Mouse (Mus musculus): Measurements from ENCODE around the gene Glrx.
"Not testable (repeated sequence)": the region's sequence is repeated elsewhere in the genome, so short reads cannot be mapped to it uniquely, and the experiment has no call there.

Gene Glrx

GRCm38 (mm10) chr13:75839719-75840481 lies at the start of gene Glrx:
Glrx (plus strand) TSS chr13:75839868.
- DNase-seq: peak; percentile 79

- DNase-seq: no peak
These were observed 49.0 kb upstream of the Glrx start for GRCm38 (mm10) chr13:75790550-75791205.

GRCm38 (mm10) chr13:75793863-75794629 lies 45.6 kb upstream of the Glrx start:
- DNase-seq: no peak

- DNase-seq: peak; percentile 92
These were observed 42.1 kb upstream of the Glrx start for GRCm38 (mm10) chr13:75797369-75798141.

- peak; percentile 17 for DNase-seq
These were observed 41.0 kb upstream of the Glrx start for GRCm38 (mm10) chr13:75798413-75799302.

GRCm38 (mm10) chr13:75799421-75799820 lies 40.2 kb upstream of the Glrx start:
- no peak for DNase-seq

GRCm38 (mm10) chr13:75807969-75808368 lies 31.7 kb upstream of the Glrx start:
- no peak for DNase-seq

GRCm38 (mm10) chr13:75809957-75810356 lies 29.7 kb upstream of the Glrx start:
- no peak for DNase-seq

GRCm38 (mm10) chr13:75817183-75817582 lies 22.5 kb upstream of the Glrx start:
- no peak for DNase-seq

GRCm38 (mm10) chr13:75818486-75818885 lies 21.2 kb upstream of the Glrx start:
- no peak for DNase-seq

- DNase-seq: no peak
These were observed 20.5 kb upstream of the Glrx start for GRCm38 (mm10) chr13:75818945-75819706.

GRCm38 (mm10) chr13:75819898-75820297 lies 19.8 kb upstream of the Glrx start:
- no peak for DNase-seq

GRCm38 (mm10) chr13:75822366-75822765 lies 17.3 kb upstream of the Glrx start:
- not testable (repeated sequence) for DNase-seq

GRCm38 (mm10) chr13:75823201-75823600 lies 16.5 kb upstream of the Glrx start:
- no peak for DNase-seq

GRCm38 (mm10) chr13:75824611-75825319 lies 14.9 kb upstream of the Glrx start:
- DNase-seq: no peak

GRCm38 (mm10) chr13:75825388-75825787 lies 14.3 kb upstream of the Glrx start:
- no peak for DNase-seq

- DNase-seq: no peak
These were observed 9.0 kb upstream of the Glrx start for GRCm38 (mm10) chr13:75830708-75831107.

- DNase-seq: no peak
These were observed 8.0 kb upstream of the Glrx start for GRCm38 (mm10) chr13:75831710-75832109.

- DNase-seq: no peak
These were observed 7.0 kb upstream of the Glrx start for GRCm38 (mm10) chr13:75832697-75833096.

- peak; percentile 64 for DNase-seq
These were observed 6.2 kb upstream of the Glrx start for GRCm38 (mm10) chr13:75833499-75833898.
